Mouse (Mus musculus) erythroblast, embryonic 14.5 days (primary cell): ENCODE data around the gene Gins2.

ENCODE experiments used
- GATA1 ChIP-seq: IDR thresholded peaks from 2 replicates; pipeline ENCODE4 v1.6.1; 2012; ENCODE audit warnings: low read length, inconsistent platforms, mixed read lengths
- TAL1 ChIP-seq: IDR thresholded peaks from 3 replicates; pipeline ENCODE4 v1.6.1; 2012; ENCODE audit warnings: low read length, inconsistent platforms, mixed read lengths

- TF ChIP-seq GATA1 (no peak), TAL1 (no peak)
Measured at GRCm38 (mm10) chr8:120554466-120555039, 34.6 kb downstream of the Gins2 start.
